Mouse (Mus musculus) lung, adult 2 months (tissue): Measurements from ENCODE around the gene 1700001C02Rik.

Experiments
- CTCF ChIP-seq: fragments of 200-500 bp; IDR thresholded peaks from 2 replicates; pipeline ENCODE4 v1.5.1; 2011; ENCODE audit warnings: mild to moderate bottlenecking, low read length, control low read depth; ENCODE audit not compliant: insufficient read depth
- POLR2A ChIP-seq: fragments of 200-500 bp; IDR thresholded peaks from 2 replicates; pipeline ENCODE4 v1.6.1; 2011; ENCODE audit warnings: low read depth, mild to moderate bottlenecking, control low read depth, low read length, borderline replicate concordance; ENCODE audit errors: extremely low read depth

- TF ChIP-seq CTCF (no peak), POLR2A (no peak)
These were observed 24.4 kb downstream of the 1700001C02Rik start for GRCm38 (mm10) chr5:30490215-30490614.
